Mouse (Mus musculus) thymus, adult 2 months (tissue): ENCODE measurements around the gene Bckdha. TPM values are rescaled to one million over a fixed set of nuclear protein-coding genes. Genes with fewer than 3 reads are reported as not detected.

Experiments used
- DNase-seq: peaks from one replicate; pipeline ENCODE4 v3.0.0; 2021
- H3K27ac ChIP-seq: fragments of 200-500 bp; 2 replicates; pipeline ENCODE4 v1.5.1; 2012; ENCODE audit warnings: low read length, control low read depth; ENCODE audit not compliant: control insufficient read depth, insufficient read depth
- H3K27me3 ChIP-seq: fragments of 200-500 bp; 2 replicates; pipeline ENCODE4 v1.6.1; 2012; ENCODE audit warnings: mild to moderate bottlenecking, low read length, moderate library complexity, mixed read lengths; ENCODE audit not compliant: control insufficient read depth, insufficient read depth
- H3K36me3 ChIP-seq: fragments of 200-500 bp; 2 replicates; pipeline ENCODE4 v1.6.1; 2012; ENCODE audit warnings: mild to moderate bottlenecking, low read length, moderate library complexity; ENCODE audit not compliant: control insufficient read depth, insufficient read depth
- H3K4me1 ChIP-seq: fragments of 200-500 bp; replicated peaks from 2 replicates; pipeline ENCODE4 v1.6.1; 2012; ENCODE audit warnings: low read length; ENCODE audit not compliant: control insufficient read depth, insufficient read depth
- H3K4me3 ChIP-seq: fragments of 200-500 bp; 2 replicates; pipeline ENCODE4 v1.5.1; 2012; ENCODE audit warnings: mild to moderate bottlenecking, low read length, control low read depth, moderate library complexity; ENCODE audit not compliant: control insufficient read depth, insufficient read depth
- CTCF ChIP-seq: fragments of 200-500 bp; IDR thresholded peaks from 2 replicates; pipeline ENCODE4 v1.5.1; 2012; ENCODE audit warnings: mild to moderate bottlenecking, control low read depth, low read length, moderate library complexity, borderline replicate concordance; ENCODE audit not compliant: control insufficient read depth, poor library complexity, insufficient read depth; ENCODE audit errors: extremely low read depth
- POLR2A ChIP-seq: fragments of 200-500 bp; IDR thresholded peaks from 2 replicates; pipeline ENCODE4 v1.6.1; 2012; ENCODE audit warnings: mild to moderate bottlenecking, low read length, control low read depth, moderate library complexity; ENCODE audit not compliant: control insufficient read depth, poor library complexity, insufficient read depth; ENCODE audit errors: extremely low read depth
- WGBS: fragments of 180-500 bp; shearing (Covaris S2); methylation state at CpG from one replicate; pipeline ENCODE4 v1.1.7; 2018; 5-methylcytosine and 5-hydroxymethylcytosine counted together
- polyA plus RNA-seq: library from polyadenylated mRNA; depleted of rRNA; stranded (reverse); fragments of >200 nt; gene quantifications from 2 replicates; pipeline ENCODE4 v1.2.3, GENCODE M21; 2012

The Bckdha gene
- polyA plus RNA-seq, 1 experiment, result 181 TPM

DNA sequence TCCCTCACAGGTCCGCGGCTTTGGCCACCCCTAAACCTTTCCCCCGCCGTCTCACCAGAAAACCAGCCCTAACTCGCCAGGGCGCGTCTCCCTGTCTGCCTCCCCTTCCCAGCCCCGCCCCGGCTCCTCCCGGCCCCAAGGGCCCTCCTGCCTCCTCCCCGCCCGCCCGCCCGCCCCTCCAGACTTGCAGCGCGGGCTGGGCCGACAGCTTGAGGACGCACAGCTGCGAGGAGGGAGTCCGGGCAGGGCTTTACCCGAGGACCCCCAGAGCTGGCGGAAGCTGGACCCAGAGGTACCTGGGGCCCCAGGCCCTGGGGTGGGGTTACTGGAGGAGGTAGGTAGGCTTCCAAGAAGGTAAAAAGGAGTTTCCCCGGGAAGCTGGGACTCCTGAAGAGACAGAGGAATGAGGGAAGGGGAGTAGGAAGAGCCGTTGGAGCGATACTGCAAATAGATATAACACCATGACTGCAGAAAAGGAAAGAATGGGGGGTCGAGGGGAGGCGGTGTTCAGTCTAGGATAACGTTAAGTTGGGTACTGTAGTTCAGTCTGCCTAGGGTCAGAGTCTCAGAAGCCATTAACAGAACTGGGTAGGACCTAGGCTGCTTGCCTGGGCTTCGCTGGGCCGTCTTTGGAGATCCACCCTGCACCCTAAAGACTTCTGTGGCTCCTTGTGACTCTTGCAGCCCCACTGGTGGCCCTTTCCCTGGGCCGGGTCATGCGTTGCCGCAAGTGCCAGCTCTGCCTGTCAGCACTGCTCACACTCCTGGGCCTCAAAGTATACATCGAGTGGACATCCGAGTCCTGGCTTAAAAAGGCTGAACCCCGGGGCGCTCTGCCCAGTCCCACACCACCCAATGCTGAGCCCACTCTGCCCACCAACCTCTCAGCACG is 31.1 kb downstream of the Bckdha start:
- 20% methylated on average over 38 of the region's 38 CpGs for WGBS
- Histone ChIP-seq H3K36me3 (no peaks in the 10 kb centered on the region), H3K27me3 (no peaks in the 10 kb centered on the region), H3K4me1 (peaks cover 30% of the 10 kb centered on the region), H3K4me3 (peak overlapping the region; percentile 52), H3K27ac (peak overlapping the region; percentile 1; the same call in 1 of the 2 replicates)
- TF ChIP-seq POLR2A, result no peak
- no peak for TF ChIP-seq CTCF
- peak; percentile 75 for DNase-seq

DNA sequence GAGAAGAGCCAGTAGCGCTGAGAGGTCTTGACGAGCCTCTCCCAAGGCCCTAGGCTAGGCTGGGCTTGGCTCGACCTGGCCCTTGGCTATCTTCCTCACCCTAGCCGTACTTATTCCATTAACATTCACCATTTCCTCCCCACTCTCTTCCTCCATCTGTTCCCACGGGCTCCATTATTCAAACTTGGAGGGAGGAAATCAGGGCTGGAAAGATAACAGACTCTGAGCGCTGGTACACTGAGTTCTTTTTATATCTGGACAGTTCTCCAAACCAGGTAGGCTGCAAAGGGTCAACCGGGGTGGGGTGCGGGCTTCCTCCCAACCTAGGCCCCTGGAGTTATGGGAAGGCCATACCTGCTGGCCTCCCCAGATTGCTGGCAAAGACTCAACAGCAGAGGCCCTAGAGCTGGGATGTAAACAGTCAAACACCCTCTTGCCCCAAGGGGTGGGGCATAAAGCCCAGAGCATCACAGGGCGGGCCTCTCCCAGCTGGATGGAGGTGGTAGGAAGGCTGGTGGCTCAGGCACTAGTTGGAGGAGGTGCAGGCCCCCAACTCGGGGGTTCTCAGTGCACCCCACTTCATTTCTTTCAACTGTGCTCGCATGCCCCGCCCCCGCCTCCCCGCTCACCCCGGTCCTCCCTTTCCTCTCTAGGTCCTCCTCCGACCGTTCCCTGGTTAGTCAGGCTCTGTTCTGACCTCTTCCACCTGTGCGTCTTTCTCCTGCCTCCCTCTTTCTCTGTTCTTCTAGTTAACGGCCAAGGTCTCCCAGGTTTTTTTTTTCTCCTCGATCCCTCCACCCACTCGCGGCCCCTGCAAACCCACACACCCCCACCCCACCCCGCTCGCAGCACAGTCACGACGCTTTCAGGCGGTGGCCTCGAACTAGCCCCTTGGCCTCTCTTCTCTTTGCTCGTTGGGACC is 32.0 kb downstream of the Bckdha start, which contains the start of gene B3gnt8:
TSS of gene B3gnt8 (plus strand) at position 146 of the 922 bp plus-strand sequence.
- Histone ChIP-seq H3K27me3 (no peaks in the 10 kb centered on the region), H3K27ac (peak within 1 kb of the TSS; percentile 1; the same call in 1 of the 2 replicates), H3K4me1 (peaks cover 27% of the 10 kb centered on the region), H3K4me3 (peak within 1 kb of the TSS; percentile 52), H3K36me3 (no peaks in the 10 kb centered on the region)
- TF ChIP-seq POLR2A (no peak), CTCF (no peak)
- WGBS, result 27% methylated on average over 29 of the region's 29 CpGs
- DNase-seq, result peak; percentile 59

- H3K27ac ChIP-seq, result no peak overlapping the region
- DNase-seq, result peak; percentile 68
Observed at GRCm38 (mm10) chr7:25625594-25626250, 33.1 kb downstream of the Bckdha start.

GRCm38 (mm10) chr7:25624851-25625250 is 33.9 kb downstream of the Bckdha start:
- H3K27ac ChIP-seq, result no peak overlapping the region
- H3K4me1 ChIP-seq, result peaks cover 27% of the 10 kb centered on the region
- no peak for DNase-seq
- TF ChIP-seq POLR2A (no peak), CTCF (no peak)
- H3K36me3 ChIP-seq, result no peaks in the 10 kb centered on the region
- H3K4me3 ChIP-seq, result no peak overlapping the region
- 84% methylated on average over 5 of the region's 5 CpGs for WGBS
- no peaks in the 10 kb centered on the region for H3K27me3 ChIP-seq

More at GRCm38 (mm10) chr7:25625594-25626250, 33.1 kb downstream of the Bckdha start:
- TF ChIP-seq POLR2A (no peak), CTCF (peak; percentile 20; the same call in 1 of the 2 replicates)
- 88% methylated on average over 10 of the region's 10 CpGs for WGBS
- Histone ChIP-seq H3K4me3 (no peak overlapping the region), H3K27me3 (no peaks in the 10 kb centered on the region), H3K4me1 (peaks cover 27% of the 10 kb centered on the region), H3K36me3 (no peaks in the 10 kb centered on the region)

DNA sequence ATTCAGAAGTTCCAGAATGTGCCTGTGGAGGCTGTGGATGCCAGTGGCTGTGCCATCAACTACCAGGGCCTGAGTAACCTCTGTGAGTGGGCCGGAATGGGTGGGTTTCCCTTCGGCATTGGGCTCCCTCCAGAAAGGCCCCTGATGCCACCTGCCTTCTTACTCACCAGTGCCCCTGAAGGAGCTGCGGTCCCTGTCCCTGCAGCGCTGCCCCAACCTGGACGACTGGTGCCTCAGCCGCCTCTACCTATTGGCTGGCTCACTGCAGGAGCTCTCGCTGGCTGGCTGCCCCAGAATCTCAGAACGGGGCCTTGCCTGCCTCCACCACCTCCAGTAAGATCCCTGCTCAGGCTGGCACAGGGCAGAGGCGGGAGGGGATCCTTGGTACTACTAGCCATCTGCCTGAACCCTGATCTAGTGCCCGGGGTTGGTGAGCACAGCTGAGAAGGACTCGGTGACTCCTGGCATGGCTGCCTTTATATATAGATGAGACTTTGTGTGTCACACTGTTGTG is 34.9 kb downstream of the Bckdha start:
- WGBS, result 98% methylated on average over 11 of the region's 11 CpGs
- H3K4me1 ChIP-seq, result peaks cover 22% of the 10 kb centered on the region
- DNase-seq, result no peak
- no peak overlapping the region for H3K27ac ChIP-seq
- H3K4me3 ChIP-seq, result no peak overlapping the region
- H3K36me3 ChIP-seq, result no peaks in the 10 kb centered on the region
- TF ChIP-seq POLR2A (no peak), CTCF (no peak)
- no peaks in the 10 kb centered on the region for H3K27me3 ChIP-seq
